Mouse (Mus musculus): Measurements from ENCODE around the gene Yap1. TPM values are rescaled to one million over a fixed set of nuclear protein-coding genes. Genes with fewer than 3 reads are reported as not detected.

The Yap1 gene
- 8.9 and 9.0 TPM in 2 replicates for polyA plus RNA-seq (2015; fragmentation: Nextera tagmentation; extraction: Ambion mirVana)

DNA sequence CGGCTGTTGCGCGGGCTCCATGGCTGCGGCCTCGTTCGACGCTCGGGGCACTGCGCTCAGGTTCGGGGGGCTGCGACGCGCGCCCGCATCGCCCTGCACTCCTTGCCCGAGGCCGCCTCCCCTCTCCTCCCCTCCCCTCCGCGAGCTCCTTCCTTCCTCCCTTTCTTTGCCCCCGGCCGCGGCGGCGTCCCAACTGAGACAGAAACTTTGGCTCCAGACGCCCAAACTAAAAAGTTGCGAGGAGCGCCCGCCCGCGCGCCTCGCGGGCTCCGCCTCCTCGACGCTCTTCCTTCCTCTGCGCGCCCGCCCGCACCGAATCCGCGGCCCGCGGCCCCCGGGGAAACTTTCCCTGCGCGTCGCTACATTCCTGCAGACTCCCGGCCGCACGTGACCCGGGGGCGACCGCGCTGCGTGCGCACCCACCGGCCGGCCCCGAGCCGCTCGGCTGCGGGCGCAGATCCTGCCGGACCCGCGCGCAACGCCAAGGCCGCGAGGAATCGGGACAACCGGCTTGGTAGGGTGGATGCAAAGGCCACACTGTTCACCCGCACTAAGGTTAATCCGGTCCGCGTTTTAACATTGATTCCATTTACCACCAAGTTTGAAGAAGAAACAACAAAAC, at the start of gene Yap1:
Gene Yap1, minus strand, starts transcription at position 227 of the 622 bp plus-strand sequence.
- Histone ChIP-seq H3K36me3 (no peaks in the 10 kb centered on the region), H3K4me1 (peaks cover 35% of the 10 kb centered on the region), H3K4me2 (replicated peaks) (peak within 1 kb of the TSS; percentile 76), H3K9me3 (no peaks in the 10 kb centered on the region), H3K4me3 (peak within 1 kb of the TSS; percentile 84), H3K9ac (replicated peaks) (peak within 1 kb of the TSS; percentile 62), H3K27me3 (no peaks in the 10 kb centered on the region), H3K27ac (replicated peaks) (peak within 1 kb of the TSS; percentile 86)
- under 1% methylated on average over 57 of the region's 79 CpGs for WGBS
- peak; percentile 85 for ATAC-seq (replicated peaks)

DNA sequence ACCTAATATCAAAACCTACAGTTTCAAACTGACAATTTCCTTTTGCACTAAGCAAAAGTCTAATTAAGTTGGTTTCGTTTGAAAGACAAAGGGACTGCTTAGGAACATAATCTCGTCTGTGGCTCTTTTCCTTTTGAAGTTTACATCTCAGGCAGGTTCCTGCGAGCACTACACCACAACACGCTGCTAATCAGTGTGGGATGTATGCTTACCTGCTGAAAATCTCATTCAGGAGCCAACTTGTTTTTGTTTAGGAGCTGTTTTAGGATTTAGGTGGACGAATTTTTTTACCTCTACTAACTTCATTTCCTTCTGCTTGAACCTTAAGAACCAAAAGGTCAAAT, 38.6 kb upstream of the Yap1 start:
- peak; percentile 71 for ATAC-seq (replicated peaks)
- Histone ChIP-seq H3K9ac (replicated peaks) (no peak overlapping the region), H3K36me3 (no peaks in the 10 kb centered on the region), H3K4me2 (replicated peaks) (peak overlapping the region; percentile 51), H3K4me3 (peak overlapping the region; percentile 93), H3K27me3 (no peaks in the 10 kb centered on the region), H3K27ac (replicated peaks) (peak overlapping the region; percentile 74), H3K9me3 (no peaks in the 10 kb centered on the region), H3K4me1 (peaks cover 6% of the 10 kb centered on the region)
- 6% methylated on average over 5 of the region's 5 CpGs for WGBS

GRCm38 (mm10) chr9:8042338-8043043, 38.1 kb upstream of the Yap1 start, which contains the start of gene Cfap300:
Gene Cfap300, minus strand, starts transcription at chr9:8042823.
- WGBS: under 1% methylated on average over 39 of the region's 39 CpGs
- peak; percentile 99 for ATAC-seq (replicated peaks)

DNA sequence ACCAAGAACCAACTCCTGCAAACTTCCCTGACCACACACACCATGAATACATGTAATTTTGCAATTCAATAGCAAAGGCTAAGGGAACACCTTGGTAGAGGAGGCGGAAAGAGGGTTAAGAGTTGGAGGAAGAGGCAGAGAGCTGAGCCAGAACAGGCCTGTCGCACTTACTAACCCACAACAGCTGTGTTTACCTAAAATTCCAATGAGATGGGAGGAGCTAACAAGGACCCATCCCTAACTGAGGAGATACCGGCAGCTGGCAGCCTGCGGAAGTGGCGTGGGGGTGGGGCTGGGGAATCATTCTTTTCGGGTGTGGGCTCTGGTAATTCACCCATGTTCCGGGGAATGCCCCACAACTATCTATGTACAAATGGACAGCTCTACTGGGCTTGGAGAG, 31.1 kb upstream of the Yap1 start:
- H3K9ac ChIP-seq (replicated peaks): no peak overlapping the region
- whole genome bisulfite sequencing: 46% methylated on average over 7 of the region's 7 CpGs
- H3K4me1 ChIP-seq: peaks cover 5% of the 10 kb centered on the region; the same call in 1 of the 2 replicates
- H3K27ac ChIP-seq (replicated peaks): no peak overlapping the region
- no peak overlapping the region for H3K4me3 ChIP-seq
- no peaks in the 10 kb centered on the region for H3K27me3 ChIP-seq
- ATAC-seq (replicated peaks): peak; percentile 34; the same call in 1 of the 2 replicates
- H3K4me2 ChIP-seq (replicated peaks): no peak overlapping the region
- H3K36me3 ChIP-seq: no peaks in the 10 kb centered on the region
- no peaks in the 10 kb centered on the region for H3K9me3 ChIP-seq

More at GRCm38 (mm10) chr9:8042338-8043043, 38.1 kb upstream of the Yap1 start, which contains the start of gene Cfap300:
- Histone ChIP-seq H3K36me3 (no peaks in the 10 kb centered on the region), H3K9me3 (no peaks in the 10 kb centered on the region), H3K27me3 (no peaks in the 10 kb centered on the region), H3K4me2 (replicated peaks) (peak within 1 kb of the TSS; percentile 51), H3K27ac (replicated peaks) (peak within 1 kb of the TSS; percentile 88), H3K4me3 (peak within 1 kb of the TSS; percentile 93), H3K4me1 (peaks cover 6% of the 10 kb centered on the region), H3K9ac (replicated peaks) (peak within 1 kb of the TSS; percentile 83)

GRCm38 (mm10) chr9:8035091-8035490, 30.7 kb upstream of the Yap1 start:
- no peak overlapping the region for H3K9ac ChIP-seq (replicated peaks)
- ATAC-seq (replicated peaks): no peak
- H3K36me3 ChIP-seq: no peaks in the 10 kb centered on the region
- H3K4me1 ChIP-seq: peaks cover 5% of the 10 kb centered on the region; the same call in 1 of the 2 replicates
- no peak overlapping the region for H3K4me3 ChIP-seq
- H3K4me2 ChIP-seq (replicated peaks): no peak overlapping the region
- H3K27me3 ChIP-seq: no peaks in the 10 kb centered on the region
- WGBS: 60% methylated on average over 4 of the region's 4 CpGs
- no peak overlapping the region for H3K27ac ChIP-seq (replicated peaks)
- no peaks in the 10 kb centered on the region for H3K9me3 ChIP-seq

GRCm38 (mm10) chr9:8034143-8034542, 29.7 kb upstream of the Yap1 start:
- Histone ChIP-seq H3K4me1 (peaks cover 5% of the 10 kb centered on the region; the same call in 1 of the 2 replicates), H3K4me2 (replicated peaks) (no peak overlapping the region), H3K9me3 (no peaks in the 10 kb centered on the region), H3K36me3 (no peaks in the 10 kb centered on the region), H3K9ac (replicated peaks) (no peak overlapping the region), H3K27ac (replicated peaks) (no peak overlapping the region), H3K27me3 (no peaks in the 10 kb centered on the region), H3K4me3 (no peak overlapping the region)
- ATAC-seq (replicated peaks): no peak
- WGBS: 86% methylated on average over 1 of the region's 1 CpGs

DNA sequence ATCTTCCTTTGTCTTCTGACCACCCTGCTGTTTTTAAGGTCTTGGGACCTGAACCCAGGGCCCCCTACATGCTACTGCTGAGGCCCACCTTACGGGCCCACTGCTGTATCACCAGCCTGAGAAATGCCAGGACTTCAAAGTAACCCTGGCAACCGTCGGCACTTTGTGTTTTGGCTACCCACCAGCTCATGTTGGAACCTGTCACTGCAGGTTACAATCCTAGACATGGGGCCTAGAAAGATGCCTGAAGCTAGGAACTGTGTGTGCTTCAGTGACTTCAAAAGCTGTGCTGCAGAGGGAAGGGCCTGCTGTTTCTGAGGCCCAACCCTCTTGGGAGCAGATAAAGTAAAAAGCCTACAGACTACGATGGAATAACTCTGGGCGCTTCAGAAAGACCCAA, 28.5 kb upstream of the Yap1 start:
- no peak overlapping the region for H3K4me3 ChIP-seq
- no peak overlapping the region for H3K9ac ChIP-seq (replicated peaks)
- H3K27me3 ChIP-seq: no peaks in the 10 kb centered on the region
- H3K4me2 ChIP-seq (replicated peaks): no peak overlapping the region
- no peaks in the 10 kb centered on the region for H3K9me3 ChIP-seq
- 64% methylated on average over 5 of the region's 5 CpGs for WGBS
- peak; percentile 69 for ATAC-seq (replicated peaks)
- H3K36me3 ChIP-seq: no peaks in the 10 kb centered on the region
- no peak overlapping the region for H3K27ac ChIP-seq (replicated peaks)
- H3K4me1 ChIP-seq: peaks cover 5% of the 10 kb centered on the region; the same call in 1 of the 2 replicates

DNA sequence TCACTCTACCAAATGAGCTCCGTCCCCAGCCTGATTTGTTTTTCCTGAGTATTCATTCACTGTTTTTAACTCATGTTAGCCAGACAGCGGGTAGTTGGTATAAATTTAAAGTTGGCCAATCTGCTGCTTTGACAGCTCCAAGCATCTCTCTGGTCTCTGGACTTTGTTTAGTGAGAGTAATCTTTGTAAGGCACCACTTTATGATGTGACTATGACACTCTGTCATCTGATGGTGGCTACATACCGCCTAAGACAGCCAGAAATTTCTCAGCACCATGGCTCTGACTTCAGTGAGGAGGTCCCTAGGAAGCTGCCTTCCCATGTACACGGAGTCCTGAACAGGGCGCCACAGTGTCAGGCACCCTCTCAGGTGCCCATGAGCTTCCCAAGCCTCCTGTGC, 14.2 kb upstream of the Yap1 start:
- 86% methylated on average over 5 of the region's 5 CpGs for WGBS

GRCm38 (mm10) chr9:8017253-8017913, 13.0 kb upstream of the Yap1 start:
- Histone ChIP-seq H3K27ac (replicated peaks) (no peak overlapping the region), H3K9ac (replicated peaks) (no peak overlapping the region), H3K4me3 (no peak overlapping the region), H3K4me2 (replicated peaks) (no peak overlapping the region), H3K4me1 (no peaks in the 10 kb centered on the region), H3K27me3 (no peaks in the 10 kb centered on the region), H3K9me3 (no peaks in the 10 kb centered on the region), H3K36me3 (no peaks in the 10 kb centered on the region)
- ATAC-seq (replicated peaks): no peak
- WGBS: 56% methylated on average over 15 of the region's 20 CpGs

More for the DNA sequence above, 14.2 kb upstream of the Yap1 start:
- no peak overlapping the region for H3K4me2 ChIP-seq (replicated peaks)
- H3K9ac ChIP-seq (replicated peaks): no peak overlapping the region
- no peak for ATAC-seq (replicated peaks)
- H3K27me3 ChIP-seq: no peaks in the 10 kb centered on the region
- H3K27ac ChIP-seq (replicated peaks): no peak overlapping the region
- H3K9me3 ChIP-seq: no peaks in the 10 kb centered on the region
- no peaks in the 10 kb centered on the region for H3K36me3 ChIP-seq
- no peak overlapping the region for H3K4me3 ChIP-seq
- H3K4me1 ChIP-seq: no peaks in the 10 kb centered on the region

- Histone ChIP-seq H3K4me2 (replicated peaks) (peak overlapping the region; percentile 76), H3K27me3 (no peaks in the 10 kb centered on the region), H3K9me3 (no peaks in the 10 kb centered on the region), H3K4me1 (peaks cover 35% of the 10 kb centered on the region), H3K9ac (replicated peaks) (peak overlapping the region; percentile 62), H3K27ac (replicated peaks) (peak overlapping the region; percentile 86), H3K4me3 (peak overlapping the region; percentile 84), H3K36me3 (no peaks in the 10 kb centered on the region)
- WGBS: under 1% methylated on average over 70 of the region's 82 CpGs
- peak; percentile 69 for ATAC-seq (replicated peaks)
Observed at GRCm38 (mm10) chr9:8003301-8004271, 810 bp downstream of the Yap1 start.

GRCm38 (mm10) chr9:8002806-8003205, 1.6 kb downstream of the Yap1 start:
- peak overlapping the region; percentile 62 for H3K9ac ChIP-seq (replicated peaks)
- H3K9me3 ChIP-seq: no peaks in the 10 kb centered on the region
- H3K27ac ChIP-seq (replicated peaks): 0 out of 2 replicates have a peak overlapping the region, but pooled peaks have one; percentile 86
- WGBS: under 1% methylated on average over 12 of the region's 12 CpGs
- ATAC-seq (replicated peaks): no peak
- peaks cover 35% of the 10 kb centered on the region for H3K4me1 ChIP-seq
- H3K27me3 ChIP-seq: no peaks in the 10 kb centered on the region
- peak overlapping the region; percentile 76 for H3K4me2 ChIP-seq (replicated peaks)
- no peaks in the 10 kb centered on the region for H3K36me3 ChIP-seq
- peak overlapping the region; percentile 84 for H3K4me3 ChIP-seq
